Mouse (Mus musculus): ENCODE data around the gene Mpc1. TPM values are rescaled to one million over a fixed set of nuclear protein-coding genes. Genes with fewer than 3 reads are reported as not detected.
"Not testable (repeated sequence)": the region's sequence is repeated elsewhere in the genome, so short reads cannot be mapped to it uniquely, and the experiment has no call there.

Mpc1 gene
- polyA plus RNA-seq, 1 experiment, result 42.3 TPM

DNA sequence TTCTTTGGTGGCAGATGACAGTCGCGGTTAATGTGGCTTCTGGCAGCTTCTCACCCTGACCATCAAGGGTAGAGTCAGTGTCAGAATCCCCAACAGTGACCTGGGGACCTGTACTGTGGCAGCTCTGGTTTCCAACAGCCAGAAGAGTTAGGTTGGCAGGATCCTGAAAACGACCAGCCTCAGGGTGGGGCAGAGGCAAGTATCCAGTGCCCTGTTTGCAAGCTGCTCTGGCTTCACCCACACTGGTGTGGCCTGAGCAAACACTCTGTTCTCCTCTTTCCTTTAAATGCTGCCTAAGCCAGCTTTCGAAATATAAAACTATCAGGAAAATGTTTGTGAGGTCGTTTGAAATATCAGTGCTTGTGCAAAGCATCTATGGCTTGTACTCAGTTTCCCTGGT lies 47.9 kb downstream of the Mpc1 start:
- TF ChIP-seq POLR2A (IDR thresholded peaks at IDR 0.05; ENCODE audit: control insufficient read depth, low read depth, low read length), result no peak
- TF ChIP-seq CTCF (IDR thresholded peaks at IDR 0.05; ENCODE audit: control insufficient read depth, insufficient read depth, insufficient replicate concordance, low read depth, low read length), result no peak
- no peaks in the 10 kb centered on the region for H3K27me3 ChIP-seq (ENCODE audit: control insufficient read depth, insufficient read depth, low read length)
- no peak overlapping the region for H3K4me3 ChIP-seq (ENCODE audit: control insufficient read depth, low read depth, low read length)
- no peak overlapping the region for H3K27ac ChIP-seq (ENCODE audit: control insufficient read depth, insufficient read depth, low read depth, low read length)
- H3K36me3 ChIP-seq (ENCODE audit: control insufficient read depth, insufficient read depth, low read length), result no peaks in the 10 kb centered on the region
- H3K4me1 ChIP-seq (ENCODE audit: control insufficient read depth, insufficient read depth, low read length), result no peaks in the 10 kb centered on the region

DNA sequence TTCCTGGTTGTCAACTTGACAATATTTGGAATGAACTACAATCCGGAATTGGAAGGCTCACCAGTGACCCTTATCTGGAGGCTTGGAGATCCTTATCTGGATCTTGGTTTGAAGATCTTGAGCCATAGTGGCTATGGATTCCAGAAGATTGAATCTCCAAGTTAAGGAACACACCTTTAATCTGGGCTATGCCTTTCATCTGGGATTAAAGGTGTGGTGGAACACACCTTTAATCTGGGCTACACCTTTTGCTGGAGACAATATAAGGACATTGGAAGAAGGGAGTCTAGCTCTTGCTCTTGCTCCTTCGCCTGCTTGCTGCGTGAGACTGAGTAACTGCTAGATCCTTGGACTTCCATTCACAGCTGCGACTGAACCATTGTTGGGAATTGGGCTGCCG lies 54.5 kb downstream of the Mpc1 start, which contains the start of gene Prr18:
Prr18 (plus strand) TSS at position 301 of the 400 bp plus-strand sequence.
- not testable (repeated sequence) for H3K4me3 ChIP-seq (ENCODE audit: control insufficient read depth, low read depth, low read length); H3K27ac ChIP-seq (ENCODE audit: control insufficient read depth, insufficient read depth, low read depth, low read length); H3K27me3 ChIP-seq (ENCODE audit: control insufficient read depth, insufficient read depth, low read length); H3K36me3 ChIP-seq (ENCODE audit: control insufficient read depth, insufficient read depth, low read length)
- H3K4me1 ChIP-seq (ENCODE audit: control insufficient read depth, insufficient read depth, low read length), result peaks cover 18% of the 10 kb centered on the region

GRCm38 (mm10) chr17:8339666-8340374 lies 57.1 kb downstream of the Mpc1 start:
- H3K27me3 ChIP-seq (ENCODE audit: control insufficient read depth, insufficient read depth, low read length), result peaks cover 2% of the 10 kb centered on the region; the same call in 1 of the 2 replicates
- no peak overlapping the region for H3K27ac ChIP-seq (ENCODE audit: control insufficient read depth, insufficient read depth, low read depth, low read length)
- H3K4me3 ChIP-seq (ENCODE audit: control insufficient read depth, low read depth, low read length), result no peak overlapping the region
- peaks cover 18% of the 10 kb centered on the region for H3K4me1 ChIP-seq (ENCODE audit: control insufficient read depth, insufficient read depth, low read length)
- TF ChIP-seq POLR2A (IDR thresholded peaks at IDR 0.05; ENCODE audit: control insufficient read depth, low read depth, low read length) (no peak), CTCF (IDR thresholded peaks at IDR 0.05; ENCODE audit: control insufficient read depth, insufficient read depth, insufficient replicate concordance, low read depth, low read length) (no peak)
- no peaks in the 10 kb centered on the region for H3K36me3 ChIP-seq (ENCODE audit: control insufficient read depth, insufficient read depth, low read length)

DNA sequence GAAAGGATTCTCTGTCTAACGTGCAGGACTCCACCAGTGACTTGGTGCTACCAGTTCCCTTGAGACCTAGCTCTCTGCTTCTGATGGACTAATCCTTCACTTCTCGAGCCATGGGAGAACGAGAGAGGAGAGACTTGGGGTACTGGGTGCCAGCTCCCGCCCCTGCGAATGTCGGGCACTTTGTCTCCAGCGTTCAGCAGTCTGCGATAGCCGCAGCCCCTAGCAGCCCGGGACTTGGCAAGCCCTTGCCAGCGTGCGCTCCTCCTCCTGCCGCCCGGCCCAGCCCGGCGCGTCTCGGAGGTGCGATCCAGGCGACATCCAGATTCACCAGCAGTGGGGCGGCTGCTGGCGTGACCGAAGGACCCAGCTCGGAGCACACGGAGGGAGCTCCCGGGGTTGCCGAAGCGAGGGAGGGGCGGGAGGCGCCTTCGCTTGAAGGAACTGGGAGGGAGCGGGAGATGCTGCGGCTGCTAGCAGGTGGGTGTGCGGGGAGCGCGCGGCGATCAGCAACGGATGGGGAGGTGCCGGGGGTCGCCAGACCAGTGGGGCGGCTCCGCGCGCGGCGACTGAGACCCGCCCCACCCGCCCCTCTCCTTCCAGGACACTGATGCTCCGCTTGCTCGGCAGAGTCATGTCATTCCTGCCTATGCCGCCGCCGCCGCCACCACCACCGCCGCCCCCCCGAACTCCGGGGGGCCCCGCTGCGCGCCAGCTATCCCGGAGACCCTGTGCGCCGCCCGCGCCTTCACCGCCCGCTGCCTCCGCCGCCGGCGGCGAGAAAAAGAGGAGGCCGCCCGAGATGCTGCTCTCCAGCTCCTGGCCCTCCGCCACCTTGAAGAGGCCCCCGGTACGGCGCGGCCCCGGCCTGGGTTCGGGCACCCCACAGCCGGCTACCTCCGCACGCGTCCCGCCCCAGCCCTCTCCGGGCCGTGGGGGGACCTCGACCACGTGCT lies 58.0 kb downstream of the Mpc1 start:
- Histone ChIP-seq H3K4me3 (ENCODE audit: control insufficient read depth, low read depth, low read length) (peak overlapping the region; percentile 56), H3K36me3 (ENCODE audit: control insufficient read depth, insufficient read depth, low read length) (no peaks in the 10 kb centered on the region), H3K27ac (ENCODE audit: control insufficient read depth, insufficient read depth, low read depth, low read length) (no peak overlapping the region), H3K27me3 (ENCODE audit: control insufficient read depth, insufficient read depth, low read length) (peaks cover 2% of the 10 kb centered on the region; the same call in 1 of the 2 replicates), H3K4me1 (ENCODE audit: control insufficient read depth, insufficient read depth, low read length) (peaks cover 18% of the 10 kb centered on the region)
- no peak for TF ChIP-seq CTCF (IDR thresholded peaks at IDR 0.05; ENCODE audit: control insufficient read depth, insufficient read depth, insufficient replicate concordance, low read depth, low read length)

DNA sequence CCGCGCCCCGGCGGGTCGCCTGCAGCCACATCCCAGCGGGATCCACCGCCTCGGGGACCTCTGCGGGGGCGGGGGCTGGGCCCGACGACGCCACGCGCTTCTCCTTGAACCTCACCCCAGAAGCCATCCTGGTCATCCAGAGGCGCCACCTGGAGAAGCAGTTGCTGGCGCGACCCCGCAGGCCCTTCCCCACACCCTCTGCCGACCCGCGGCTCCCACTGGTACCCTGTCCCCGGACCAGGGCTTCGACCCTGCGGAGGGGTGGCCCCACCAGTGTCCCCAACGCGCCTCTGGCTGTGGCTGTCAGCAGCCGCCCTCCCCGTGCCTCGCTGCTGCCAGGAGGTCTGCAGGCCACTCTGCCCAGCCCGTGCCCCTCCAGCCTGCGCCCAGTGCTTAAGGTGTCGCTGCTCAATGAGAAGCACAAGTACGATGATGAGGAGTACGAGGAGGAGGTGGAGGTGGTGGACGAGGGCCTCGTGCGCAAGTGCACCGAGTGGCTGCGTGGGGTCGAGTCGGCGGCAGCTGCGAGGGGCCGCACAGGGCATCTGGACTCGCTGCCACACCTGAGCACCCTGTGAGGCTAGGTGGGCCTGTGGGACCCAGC lies 58.8 kb downstream of the Mpc1 start:
- H3K36me3 ChIP-seq (ENCODE audit: control insufficient read depth, insufficient read depth, low read length), result no peaks in the 10 kb centered on the region
- H3K4me3 ChIP-seq (ENCODE audit: control insufficient read depth, low read depth, low read length), result peak overlapping the region; percentile 56
- no peak overlapping the region for H3K27ac ChIP-seq (ENCODE audit: control insufficient read depth, insufficient read depth, low read depth, low read length)
- 0 out of 2 replicates have a peak, but pooled peaks have one; percentile 21 for TF ChIP-seq POLR2A (IDR thresholded peaks at IDR 0.05; ENCODE audit: control insufficient read depth, low read depth, low read length)
- no peak for TF ChIP-seq CTCF (IDR thresholded peaks at IDR 0.05; ENCODE audit: control insufficient read depth, insufficient read depth, insufficient replicate concordance, low read depth, low read length)
- peaks cover 18% of the 10 kb centered on the region for H3K4me1 ChIP-seq (ENCODE audit: control insufficient read depth, insufficient read depth, low read length)
- peaks cover 2% of the 10 kb centered on the region; the same call in 1 of the 2 replicates for H3K27me3 ChIP-seq (ENCODE audit: control insufficient read depth, insufficient read depth, low read length)

DNA sequence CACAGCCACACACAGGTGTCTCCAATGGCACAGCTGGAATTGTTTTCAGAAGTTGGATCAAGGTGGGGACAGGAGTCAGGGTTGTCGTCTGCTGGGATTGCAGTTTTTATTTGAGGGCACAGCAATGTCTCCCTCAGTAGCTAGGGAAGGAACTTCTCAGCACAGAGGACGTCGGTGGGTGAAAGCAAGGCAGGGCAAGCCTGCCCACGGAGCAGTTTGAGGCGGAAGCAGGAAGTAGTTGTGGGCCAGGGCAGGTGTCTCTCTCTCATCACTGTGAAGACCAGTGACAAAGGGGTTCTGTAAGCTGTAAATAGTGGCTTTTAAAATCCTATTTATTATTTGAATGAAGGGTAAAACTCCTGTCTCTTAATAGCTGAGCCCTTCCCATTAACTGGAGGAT lies 60.0 kb downstream of the Mpc1 start:
- no peaks in the 10 kb centered on the region for H3K36me3 ChIP-seq (ENCODE audit: control insufficient read depth, insufficient read depth, low read length)
- no peak overlapping the region for H3K27ac ChIP-seq (ENCODE audit: control insufficient read depth, insufficient read depth, low read depth, low read length)
- TF ChIP-seq POLR2A (IDR thresholded peaks at IDR 0.05; ENCODE audit: control insufficient read depth, low read depth, low read length) (no peak), CTCF (IDR thresholded peaks at IDR 0.05; ENCODE audit: control insufficient read depth, insufficient read depth, insufficient replicate concordance, low read depth, low read length) (no peak)
- no peak overlapping the region for H3K4me3 ChIP-seq (ENCODE audit: control insufficient read depth, low read depth, low read length)
- peaks cover 18% of the 10 kb centered on the region for H3K4me1 ChIP-seq (ENCODE audit: control insufficient read depth, insufficient read depth, low read length)
- H3K27me3 ChIP-seq (ENCODE audit: control insufficient read depth, insufficient read depth, low read length), result peaks cover 2% of the 10 kb centered on the region; the same call in 1 of the 2 replicates

- Histone ChIP-seq H3K27me3 (ENCODE audit: control insufficient read depth, insufficient read depth, low read length) (peaks cover 2% of the 10 kb centered on the region; the same call in 1 of the 2 replicates), H3K27ac (ENCODE audit: control insufficient read depth, insufficient read depth, low read depth, low read length) (no peak overlapping the region), H3K36me3 (ENCODE audit: control insufficient read depth, insufficient read depth, low read length) (no peaks in the 10 kb centered on the region), H3K4me3 (ENCODE audit: control insufficient read depth, low read depth, low read length) (no peak overlapping the region), H3K4me1 (ENCODE audit: control insufficient read depth, insufficient read depth, low read length) (peaks cover 18% of the 10 kb centered on the region)
- no peak for TF ChIP-seq CTCF (IDR thresholded peaks at IDR 0.05; ENCODE audit: control insufficient read depth, insufficient read depth, insufficient replicate concordance, low read depth, low read length)
- no peak for TF ChIP-seq POLR2A (IDR thresholded peaks at IDR 0.05; ENCODE audit: control insufficient read depth, low read depth, low read length)
Observed at GRCm38 (mm10) chr17:8343416-8343815, 60.7 kb downstream of the Mpc1 start.

Other genes starting within 250 kb of the Mpc1 start
- gene Gm49673, start 135.1 kb upstream of the Mpc1 start, polyA plus RNA-seq (2012; rRNA removed), result 0.11 and 0.58 TPM in 2 replicates
- 18.3 and 19.1 TPM in 2 replicates for gene Rnaset2a, start 134.8 kb upstream of the Mpc1 start, polyA plus RNA-seq (2012; rRNA removed)
- 27.1 and 28.2 TPM in 2 replicates for gene Fgfr1op, start 117.4 kb upstream of the Mpc1 start, polyA plus RNA-seq (2012; rRNA removed)
- gene Ccr6, start 46.9 kb upstream of the Mpc1 start, polyA plus RNA-seq (2012; rRNA removed), result 14.2 and 15.7 TPM in 2 replicates
- gene Sft2d1, start 28.2 kb downstream of the Mpc1 start, polyA plus RNA-seq (2012; rRNA removed), result 34.6 and 40.9 TPM in 2 replicates
- 0.15 and 0.16 TPM in 2 replicates for gene Prr18, start 54.6 kb downstream of the Mpc1 start, polyA plus RNA-seq (2012; rRNA removed)
- 0.13 and 0.16 TPM in 2 replicates for gene T2, start 73.1 kb downstream of the Mpc1 start, polyA plus RNA-seq (2012; rRNA removed)
- gene T, start 151.5 kb downstream of the Mpc1 start, polyA plus RNA-seq (2012; rRNA removed), result 0.09 and 0.28 TPM in 2 replicates
- gene Pde10a, start 242.5 kb downstream of the Mpc1 start, polyA plus RNA-seq (2012; rRNA removed), result 26.2 and 28.3 TPM in 2 replicates

All from testis, adult 2 months (tissue).